Mouse (Mus musculus) WW6 (cell line): ENCODE results near the gene Wfdc2.

Experiments used
- DNase-seq: peaks from one replicate; pipeline ENCODE4 v3.0.0-alpha.2; 2013; ENCODE audit warnings: low read depth, low spot score

Gene Wfdc2

GRCm38 (mm10) chr2:164562391-164563188 lies at the start of gene Wfdc2:
Wfdc2 (plus strand) TSS chr2:164562413.
- DNase-seq, result peak; percentile 55

DNA sequence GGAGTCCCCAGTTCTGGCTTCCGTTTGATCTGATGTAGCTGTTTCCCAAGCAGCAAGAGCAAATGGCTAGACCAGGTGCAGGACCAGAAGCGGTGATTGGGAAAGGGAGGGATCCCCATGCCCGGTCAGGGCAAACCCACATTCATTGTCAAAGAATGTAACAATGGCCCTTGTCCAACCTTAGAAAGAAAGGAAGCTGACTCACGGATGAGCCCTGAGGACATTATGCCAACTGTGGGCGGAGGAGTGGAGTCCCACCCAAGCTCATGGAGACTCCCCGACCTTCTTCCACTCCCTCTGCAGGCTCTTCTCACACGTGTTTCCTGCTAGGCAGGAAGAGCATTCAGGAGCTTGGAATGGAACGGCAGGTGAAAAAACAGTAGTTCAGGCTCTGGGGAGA lies 48.8 kb upstream of the Wfdc2 start:
- no peak for DNase-seq

GRCm38 (mm10) chr2:164514916-164515315 lies 47.3 kb upstream of the Wfdc2 start:
- DNase-seq, result no peak

- DNase-seq, result no peak
These were observed 46.3 kb upstream of the Wfdc2 start for GRCm38 (mm10) chr2:164515897-164516296.

GRCm38 (mm10) chr2:164516592-164516991 lies 45.6 kb upstream of the Wfdc2 start:
- DNase-seq, result no peak

DNA sequence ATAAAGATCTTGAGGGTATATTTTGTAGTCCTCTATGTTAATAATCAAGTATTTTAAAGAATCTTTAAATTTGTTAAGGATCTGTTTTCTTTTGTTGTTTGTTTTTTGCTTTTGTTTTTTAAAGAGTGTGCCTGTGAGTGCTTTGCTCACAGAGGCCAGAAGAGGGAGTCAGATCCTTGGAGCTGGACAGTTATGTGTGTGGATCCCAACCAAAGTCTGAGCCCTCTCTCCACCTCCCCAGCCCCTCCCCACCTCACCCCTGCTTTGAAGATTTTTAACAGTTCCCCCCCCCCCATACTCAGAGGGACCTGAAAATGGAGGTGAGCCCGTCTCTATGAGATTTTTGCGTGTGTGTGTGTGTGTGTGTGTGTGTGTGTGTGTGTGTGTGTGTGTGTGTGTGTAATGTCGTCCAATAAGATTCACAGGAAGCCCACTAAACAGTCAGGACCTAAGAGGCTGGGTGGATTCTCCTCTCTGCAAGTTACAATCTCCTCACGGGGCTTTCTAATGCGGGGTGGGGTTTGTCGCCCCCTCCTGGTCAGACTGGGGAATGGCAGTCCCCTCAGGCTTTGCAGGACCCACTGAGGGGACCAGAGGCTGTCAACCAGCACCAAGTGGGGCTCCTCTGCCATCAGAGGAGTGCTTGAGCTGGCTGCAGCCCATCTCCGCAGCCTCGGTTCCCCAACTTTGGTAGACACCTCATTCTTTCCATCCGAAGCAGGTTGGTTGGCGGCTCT lies 44.6 kb upstream of the Wfdc2 start:
- DNase-seq, result no peak

GRCm38 (mm10) chr2:164518266-164519170 lies 43.7 kb upstream of the Wfdc2 start:
- no peak for DNase-seq

DNA sequence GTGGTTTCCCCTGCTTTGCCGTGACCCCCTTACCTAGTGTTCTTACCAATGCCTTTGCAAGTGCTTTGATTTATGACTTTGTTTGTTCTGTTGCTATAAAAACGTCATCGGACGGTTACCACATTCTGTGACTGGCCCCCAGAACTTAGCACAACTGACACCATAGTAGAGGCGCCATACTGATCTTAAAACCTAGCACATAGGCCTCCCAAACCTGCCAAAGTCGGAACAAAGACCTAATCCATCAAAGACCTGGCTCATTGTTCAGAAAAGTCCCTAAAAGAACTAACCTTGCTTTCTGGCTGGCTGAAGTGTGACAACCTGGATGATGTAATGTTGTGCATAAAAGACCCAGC lies 43.1 kb upstream of the Wfdc2 start:
- no peak for DNase-seq

- no peak for DNase-seq
These were observed 41.4 kb upstream of the Wfdc2 start for GRCm38 (mm10) chr2:164520782-164521181.

DNA sequence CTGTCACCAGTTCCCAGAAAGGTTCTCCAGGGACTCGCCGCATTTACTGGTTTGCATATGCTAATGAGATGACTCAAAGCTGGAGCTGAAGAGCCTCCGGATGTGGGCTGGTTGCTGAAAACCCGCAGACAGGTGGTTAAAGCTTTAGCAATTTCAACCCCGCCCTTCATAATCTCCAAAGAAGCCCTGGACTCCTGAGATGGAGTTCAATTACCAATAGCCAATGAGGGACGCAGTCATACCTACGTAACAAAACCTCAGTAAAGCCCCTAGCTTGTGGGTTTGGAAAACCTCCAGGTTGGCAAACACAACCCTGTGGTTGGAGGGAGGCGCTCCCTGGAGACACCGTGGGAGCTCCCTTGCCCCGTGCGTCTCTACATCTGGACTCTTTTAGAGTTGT lies 40.4 kb upstream of the Wfdc2 start:
- DNase-seq, result no peak

GRCm38 (mm10) chr2:164522280-164522679 lies 39.9 kb upstream of the Wfdc2 start:
- no peak for DNase-seq

DNA sequence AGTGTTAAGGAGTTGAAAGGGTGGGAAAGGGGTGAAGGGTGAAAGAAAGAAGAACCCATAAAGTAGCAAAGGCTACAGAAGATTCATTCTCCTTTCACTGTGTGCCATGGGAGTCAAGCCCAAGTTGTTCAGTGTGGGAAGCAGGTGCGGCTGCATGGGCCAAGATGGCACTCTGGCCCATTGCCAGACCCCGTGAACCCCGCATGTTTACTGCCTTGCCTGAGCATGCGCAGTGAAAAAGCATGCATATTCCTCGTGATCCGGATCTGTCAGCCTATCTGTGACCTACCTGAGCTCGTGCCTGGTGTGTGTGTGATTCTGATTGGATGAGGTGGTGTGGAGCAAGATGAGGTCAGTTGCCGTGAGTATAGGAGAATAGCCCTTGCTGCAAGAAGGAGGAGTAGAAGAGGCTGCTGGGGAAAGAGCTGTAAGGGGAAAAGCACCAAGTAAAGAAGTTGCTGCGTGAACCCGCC lies 38.9 kb upstream of the Wfdc2 start:
- DNase-seq, result no peak

DNA sequence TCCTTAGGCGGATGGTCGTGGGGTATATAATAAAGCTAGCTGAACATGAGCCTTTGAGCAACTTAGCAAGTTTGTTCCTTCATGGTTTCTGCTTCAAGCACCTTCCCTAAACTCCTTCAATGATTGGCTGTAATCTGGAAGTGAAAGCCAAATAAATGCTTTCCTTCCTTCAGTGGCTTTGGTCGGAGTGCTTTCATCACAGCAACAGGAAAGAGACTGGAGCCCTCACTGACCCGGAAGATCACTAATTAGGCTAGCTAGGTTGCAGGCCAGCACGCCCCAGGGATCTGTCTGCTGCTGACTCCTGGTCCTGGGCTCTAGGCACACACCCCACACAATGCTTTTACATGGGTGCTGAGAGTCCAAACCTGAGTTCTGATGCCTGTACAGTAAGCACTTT lies 33.7 kb upstream of the Wfdc2 start:
- DNase-seq, result no peak

DNA sequence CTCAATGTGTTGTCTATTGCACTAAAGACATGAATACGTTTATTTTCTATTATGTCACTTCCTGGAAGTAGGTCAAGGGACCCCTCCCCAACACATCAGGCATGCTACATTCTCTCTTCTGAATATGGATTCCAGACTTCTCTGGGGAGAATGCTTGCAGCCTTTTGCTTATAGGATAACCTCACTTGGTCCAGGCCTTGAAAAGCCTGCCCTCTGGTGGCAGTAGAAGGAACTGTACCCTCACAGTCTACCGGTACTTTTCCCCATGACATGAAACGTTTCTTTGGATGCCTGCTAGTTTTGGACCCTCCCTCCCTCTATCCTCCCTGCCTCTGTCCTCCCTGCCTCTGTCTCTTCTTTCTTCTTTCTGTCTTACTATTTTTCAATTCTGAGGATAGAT lies 31.0 kb upstream of the Wfdc2 start:
- no peak for DNase-seq

DNA sequence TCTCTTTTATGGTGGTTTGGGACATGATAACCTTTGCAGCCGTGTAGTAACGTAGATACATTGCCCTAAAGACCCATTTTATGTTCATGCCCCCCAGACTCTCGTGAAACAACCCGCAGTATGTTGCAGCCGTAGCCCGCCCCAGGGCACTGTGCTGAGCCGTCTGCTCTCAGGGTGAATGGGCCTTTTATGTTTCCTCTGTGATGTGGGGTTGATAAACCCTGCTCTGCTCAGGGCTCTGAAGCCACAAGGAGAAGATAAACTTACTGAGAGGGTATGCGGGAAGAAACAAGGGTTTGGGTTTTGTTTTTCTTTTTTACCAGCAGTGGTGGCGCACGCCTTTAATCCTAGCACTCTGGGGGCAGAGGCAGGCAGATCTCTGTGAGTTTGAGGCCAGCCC lies 27.9 kb upstream of the Wfdc2 start:
- DNase-seq, result no peak

DNA sequence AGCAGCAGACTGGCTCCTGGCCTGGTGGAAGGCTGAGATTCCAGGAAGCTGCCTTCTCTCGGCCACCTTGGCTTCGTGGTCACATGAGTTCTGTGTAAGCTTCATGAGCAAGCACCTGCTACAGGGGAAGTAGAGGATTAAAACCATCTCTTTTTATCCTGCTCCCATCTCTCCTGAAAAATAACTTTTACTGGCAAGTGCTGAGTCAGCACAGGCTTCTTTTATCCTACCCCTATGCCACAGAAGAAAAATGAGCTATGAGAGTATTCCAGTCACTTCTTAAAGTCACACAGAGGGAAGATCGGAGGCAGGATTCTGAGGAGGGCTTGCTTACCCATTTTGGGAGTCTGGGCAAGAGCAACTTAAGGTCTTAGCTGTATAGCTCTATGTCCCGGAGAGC lies 25.2 kb upstream of the Wfdc2 start:
- DNase-seq, result no peak

GRCm38 (mm10) chr2:164540652-164541427 lies 21.4 kb upstream of the Wfdc2 start:
- no peak for DNase-seq

DNA sequence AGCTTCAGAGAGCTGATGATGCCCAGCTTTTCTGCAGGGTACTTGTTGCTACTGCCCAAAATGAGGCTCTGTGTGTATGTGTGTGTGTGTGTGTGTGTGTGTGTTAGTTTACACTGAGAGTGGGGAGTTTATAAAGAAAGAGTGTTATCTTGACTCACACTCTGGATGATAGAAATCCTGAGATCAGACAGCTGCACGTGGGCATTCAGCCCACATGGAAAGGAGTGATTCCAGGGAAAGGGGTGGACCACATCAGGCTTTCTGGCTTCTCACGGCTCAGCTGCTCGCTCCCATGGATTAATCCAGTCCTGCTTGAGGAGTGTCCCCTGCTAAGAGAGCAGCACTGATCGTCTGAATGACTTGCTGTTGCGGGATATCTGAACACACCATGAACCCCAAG lies 20.1 kb upstream of the Wfdc2 start:
- DNase-seq, result no peak

DNA sequence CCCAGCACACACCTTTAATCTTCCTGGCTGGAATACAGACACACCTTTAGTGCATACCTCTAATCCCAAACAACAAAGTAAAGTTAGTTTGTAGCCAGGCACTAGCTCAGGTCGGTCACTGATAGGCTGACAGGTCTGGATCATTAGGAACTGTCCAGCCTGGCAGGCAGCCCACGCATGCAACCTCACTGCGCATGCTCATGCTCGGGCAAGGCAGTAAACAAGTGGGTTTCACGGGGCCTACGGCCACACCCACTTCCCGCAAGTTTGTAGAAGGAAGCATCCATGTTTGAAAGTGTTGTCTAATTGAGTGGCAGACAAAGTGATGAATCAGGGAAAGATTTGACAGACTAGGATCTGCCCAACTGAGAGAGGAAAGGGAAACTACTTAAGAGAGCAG lies 19.6 kb upstream of the Wfdc2 start:
- no peak for DNase-seq

- no peak for DNase-seq
These were observed 18.5 kb upstream of the Wfdc2 start for GRCm38 (mm10) chr2:164543745-164544144.

GRCm38 (mm10) chr2:164544454-164545097 lies 17.6 kb upstream of the Wfdc2 start:
- no peak for DNase-seq
